Mouse (Mus musculus) embryonic facial prominence, embryonic 11.5 days (tissue): ENCODE measurements at regions not wholly inside any gene's neighbourhood (a gene's known extent, or its start where the extent isn't known, plus 50 kb on each side); places are given as distances from the start of the nearest gene placed in this dataset.

ENCODE experiments used
- ATAC-seq: fragments of 200-750 bp; cut with Nextera tagmentation; replicated peaks from 2 replicates; pipeline ENCODE4 v1.8.0; 2017; ENCODE audit warnings: low read depth; ENCODE audit not compliant: insufficient number of reproducible peaks, low FRiP score, low TSS enrichment
- DNase-seq: peaks from one replicate; pipeline ENCODE4 v3.0.0-alpha.2; 2015; ENCODE audit warnings: low spot score
- H3K27ac ChIP-seq: fragments of 300-500 bp; sonication (generic); replicated peaks from 2 replicates; pipeline ENCODE4 v1.5.1; 2014; ENCODE audit warnings: mild to moderate bottlenecking, low read depth, low read length, control low read depth
- H3K27me3 ChIP-seq: fragments of 300-500 bp; sonication (generic); 2 replicates; pipeline ENCODE4 v1.6.1; 2014; ENCODE audit warnings: mild to moderate bottlenecking, low read length, moderate library complexity, mixed read lengths; ENCODE audit not compliant: control insufficient read depth, insufficient read depth
- H3K36me3 ChIP-seq: fragments of 300-500 bp; sonication (generic); replicated peaks from 2 replicates; pipeline ENCODE4 v1.6.1; 2014; ENCODE audit warnings: low read depth, mild to moderate bottlenecking, low read length, moderate library complexity, mixed read lengths; ENCODE audit not compliant: control insufficient read depth, insufficient read depth
- H3K4me1 ChIP-seq: fragments of 300-500 bp; sonication (generic); 2 replicates; pipeline ENCODE4 v1.6.1; 2014; ENCODE audit warnings: low read length, mixed read lengths; ENCODE audit not compliant: control insufficient read depth, insufficient read depth
- H3K4me2 ChIP-seq: fragments of 300-500 bp; sonication (generic); 2 replicates; pipeline ENCODE4 v1.6.1; 2014; ENCODE audit warnings: low read depth, mild to moderate bottlenecking, control low read depth, low read length, moderate library complexity
- H3K4me3 ChIP-seq: fragments of 300-500 bp; sonication (generic); 2 replicates; pipeline ENCODE4 v1.5.1; 2014; ENCODE audit warnings: low read depth, low read length, control low read depth
- H3K9ac ChIP-seq: fragments of 300-500 bp; sonication (generic); replicated peaks from 2 replicates; pipeline ENCODE4 v1.6.1; 2014; ENCODE audit warnings: mild to moderate bottlenecking, control low read depth, low read length
- H3K9me3 ChIP-seq: fragments of 300-500 bp; sonication (generic); replicated peaks from 2 replicates; pipeline ENCODE4 v1.6.1; 2016; ENCODE audit warnings: mild to moderate bottlenecking, low read length, inconsistent platforms, mixed read lengths; ENCODE audit not compliant: control insufficient read depth
- WGBS: fragments of 180-500 bp; shearing (Covaris S2); extraction: QIAGEN DNeasy Blood & Tissue Kit; methylation state at CpG from one replicate; pipeline ENCODE4 v1.1.7; 2014; 5-methylcytosine and 5-hydroxymethylcytosine counted together

- 81% methylated on average over 3 of the region's 3 CpGs for WGBS
- no peaks in the 10 kb centered on the region for H3K4me1 ChIP-seq
- H3K9ac ChIP-seq = no peak overlapping the region
- no peak for DNase-seq
- no peaks in the 10 kb centered on the region for H3K27me3 ChIP-seq
- ATAC-seq = no peak
- no peak overlapping the region for H3K4me2 ChIP-seq
- no peaks in the 10 kb centered on the region for H3K36me3 ChIP-seq
- no peak overlapping the region for H3K27ac ChIP-seq
- H3K9me3 ChIP-seq = no peaks in the 10 kb centered on the region
- H3K4me3 ChIP-seq = no peak overlapping the region
Observed at GRCm38 (mm10) chr1:47057344-47057743, 164.7 kb upstream of the Slc39a10 start.

GRCm38 (mm10) chr1:47051109-47051508 lies 158.5 kb upstream of the Slc39a10 start:
- no peak overlapping the region for H3K4me2 ChIP-seq
- H3K27ac ChIP-seq = no peak overlapping the region
- H3K9me3 ChIP-seq = no peaks in the 10 kb centered on the region
- ATAC-seq = no peak
- no peak overlapping the region for H3K9ac ChIP-seq
- DNase-seq = no peak
- H3K27me3 ChIP-seq = no peaks in the 10 kb centered on the region
- H3K4me3 ChIP-seq = no peak overlapping the region
- no peaks in the 10 kb centered on the region for H3K36me3 ChIP-seq
- H3K4me1 ChIP-seq = no peaks in the 10 kb centered on the region

GRCm38 (mm10) chr1:47050492-47050891 lies 157.8 kb upstream of the Slc39a10 start:
- no peak overlapping the region for H3K27ac ChIP-seq
- no peaks in the 10 kb centered on the region for H3K27me3 ChIP-seq
- no peak overlapping the region for H3K9ac ChIP-seq
- 69% methylated on average over 1 of the region's 1 CpGs for WGBS
- H3K4me2 ChIP-seq = no peak overlapping the region
- no peaks in the 10 kb centered on the region for H3K9me3 ChIP-seq
- no peaks in the 10 kb centered on the region for H3K4me1 ChIP-seq
- H3K4me3 ChIP-seq = no peak overlapping the region
- ATAC-seq = no peak
- H3K36me3 ChIP-seq = no peaks in the 10 kb centered on the region
- DNase-seq = no peak

- ATAC-seq = no peak
- H3K9me3 ChIP-seq = no peaks in the 10 kb centered on the region
- WGBS = 49% methylated on average over 2 of the region's 2 CpGs
Observed at GRCm38 (mm10) chr1:47037576-47037975, 144.9 kb upstream of the Slc39a10 start.

GRCm38 (mm10) chr1:47019356-47019755 lies 126.7 kb upstream of the Slc39a10 start:
- DNase-seq (no peak), ATAC-seq (no peak)
- no peaks in the 10 kb centered on the region for H3K9me3 ChIP-seq
- H3K9ac ChIP-seq = no peak overlapping the region
- no peaks in the 10 kb centered on the region for H3K36me3 ChIP-seq
- no peaks in the 10 kb centered on the region for H3K27me3 ChIP-seq
- H3K4me2 ChIP-seq = no peak overlapping the region
- no peaks in the 10 kb centered on the region for H3K4me1 ChIP-seq
- H3K4me3 ChIP-seq = no peak overlapping the region
- WGBS = 25% methylated on average over 1 of the region's 1 CpGs
- H3K27ac ChIP-seq = no peak overlapping the region

More at GRCm38 (mm10) chr1:47037576-47037975, 144.9 kb upstream of the Slc39a10 start:
- Histone ChIP-seq H3K4me2 (no peak overlapping the region), H3K4me1 (no peaks in the 10 kb centered on the region), H3K9ac (no peak overlapping the region), H3K4me3 (no peak overlapping the region), H3K27ac (no peak overlapping the region), H3K36me3 (no peaks in the 10 kb centered on the region), H3K27me3 (no peaks in the 10 kb centered on the region)
- no peak for DNase-seq

GRCm38 (mm10) chr1:47014526-47014925 lies 121.9 kb upstream of the Slc39a10 start:
- no peak overlapping the region for H3K4me3 ChIP-seq
- no peak for ATAC-seq
- no peak for DNase-seq
- H3K27ac ChIP-seq = no peak overlapping the region
- no peak overlapping the region for H3K9ac ChIP-seq
- 86% methylated on average over 1 of the region's 1 CpGs for WGBS
- no peaks in the 10 kb centered on the region for H3K9me3 ChIP-seq
- no peaks in the 10 kb centered on the region for H3K4me1 ChIP-seq
- no peak overlapping the region for H3K4me2 ChIP-seq
- no peaks in the 10 kb centered on the region for H3K36me3 ChIP-seq
- H3K27me3 ChIP-seq = no peaks in the 10 kb centered on the region

GRCm38 (mm10) chr1:47003746-47004145 lies 111.1 kb upstream of the Slc39a10 start:
- H3K9me3 ChIP-seq = no peaks in the 10 kb centered on the region
- ATAC-seq (no peak), DNase-seq (no peak)
- H3K9ac ChIP-seq = no peak overlapping the region
- WGBS = 70% methylated on average over 5 of the region's 5 CpGs
- no peak overlapping the region for H3K4me3 ChIP-seq
- no peaks in the 10 kb centered on the region for H3K4me1 ChIP-seq
- H3K4me2 ChIP-seq = no peak overlapping the region
- H3K27ac ChIP-seq = no peak overlapping the region
- no peaks in the 10 kb centered on the region for H3K36me3 ChIP-seq
- H3K27me3 ChIP-seq = no peaks in the 10 kb centered on the region

- Histone ChIP-seq H3K4me2 (no peak overlapping the region), H3K9me3 (no peaks in the 10 kb centered on the region), H3K27me3 (no peaks in the 10 kb centered on the region), H3K27ac (no peak overlapping the region), H3K4me1 (no peaks in the 10 kb centered on the region), H3K4me3 (no peak overlapping the region), H3K9ac (no peak overlapping the region), H3K36me3 (no peaks in the 10 kb centered on the region)
- no peak for DNase-seq
- ATAC-seq = no peak
- 81% methylated on average over 3 of the region's 3 CpGs for WGBS
Observed at GRCm38 (mm10) chr1:46999337-46999736, 106.7 kb upstream of the Slc39a10 start.
